Mouse (Mus musculus): Measurements from ENCODE around the gene H2al2a. TPM values are rescaled to one million over a fixed set of nuclear protein-coding genes. Genes with fewer than 3 reads are reported as not detected.
"Not testable (repeated sequence)": the region's sequence is repeated elsewhere in the genome, so short reads cannot be mapped to it uniquely, and the experiment has no call there.

Gene H2al2a
- polyA plus RNA-seq, 1 experiment from 2014 or later, result not detected

DNA sequence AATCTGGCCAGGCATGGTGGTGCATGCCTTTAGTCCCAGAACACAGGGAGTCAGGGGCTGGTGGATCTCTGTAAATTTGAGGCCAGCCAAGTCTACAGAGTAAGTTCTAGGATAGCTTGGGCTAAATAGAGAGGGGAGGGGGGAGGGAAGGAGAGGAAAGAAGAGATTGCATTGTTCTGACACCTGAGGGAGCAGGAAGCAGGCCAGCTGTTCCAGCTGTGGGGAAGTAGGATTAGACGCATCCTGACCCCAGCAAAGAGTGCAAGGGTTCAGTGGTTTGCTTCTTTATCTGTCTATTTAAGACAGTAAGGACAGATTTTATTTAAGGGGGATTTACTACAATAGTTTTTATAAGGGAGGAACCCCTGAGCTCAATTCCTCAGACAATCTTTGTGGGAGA, 26.1 kb downstream of the H2al2a start:
- no peaks in the 10 kb centered on the region for H3K9me3 ChIP-seq (replicated peaks)
- ATAC-seq (replicated peaks; ENCODE audit: low FRiP score), result no peak
- peaks cover 15% of the 10 kb centered on the region for H3K4me1 ChIP-seq
- H3K9ac ChIP-seq, result no peak overlapping the region
- peak overlapping the region; percentile 20; the same call in 1 of the 2 replicates for H3K27ac ChIP-seq
- H3K4me2 ChIP-seq, result no peak overlapping the region
- H3K4me3 ChIP-seq (replicated peaks), result no peak overlapping the region
- H3K36me3 ChIP-seq, result no peaks in the 10 kb centered on the region
- WGBS, result 27% methylated on average over 1 of the region's 1 CpGs
- H3K27me3 ChIP-seq, result no peaks in the 10 kb centered on the region

GRCm38 (mm10) chr2:17970187-17970586, 26.6 kb downstream of the H2al2a start:
- Histone ChIP-seq H3K4me3 (replicated peaks) (no peak overlapping the region), H3K27me3 (no peaks in the 10 kb centered on the region), H3K4me2 (no peak overlapping the region), H3K9ac (no peak overlapping the region), H3K36me3 (no peaks in the 10 kb centered on the region), H3K9me3 (replicated peaks) (no peaks in the 10 kb centered on the region), H3K27ac (no peak overlapping the region), H3K4me1 (peaks cover 15% of the 10 kb centered on the region)
- ATAC-seq (replicated peaks; ENCODE audit: low FRiP score), result 0 out of 2 replicates have a peak, but pooled peaks have one; percentile 57

GRCm38 (mm10) chr2:17968571-17968970, 28.2 kb downstream of the H2al2a start:
- 0 out of 2 replicates have a peak, but pooled peaks cover 4% of the 10 kb centered on the region for H3K4me1 ChIP-seq
- WGBS, result 82% methylated on average over 2 of the region's 2 CpGs
- no peak overlapping the region for H3K9ac ChIP-seq
- H3K4me3 ChIP-seq (replicated peaks), result no peak overlapping the region
- no peaks in the 10 kb centered on the region for H3K36me3 ChIP-seq
- H3K27ac ChIP-seq, result no peak overlapping the region
- no peak overlapping the region for H3K4me2 ChIP-seq
- no peak for ATAC-seq (replicated peaks; ENCODE audit: low FRiP score)
- no peaks in the 10 kb centered on the region for H3K9me3 ChIP-seq (replicated peaks)
- H3K27me3 ChIP-seq, result no peaks in the 10 kb centered on the region

DNA sequence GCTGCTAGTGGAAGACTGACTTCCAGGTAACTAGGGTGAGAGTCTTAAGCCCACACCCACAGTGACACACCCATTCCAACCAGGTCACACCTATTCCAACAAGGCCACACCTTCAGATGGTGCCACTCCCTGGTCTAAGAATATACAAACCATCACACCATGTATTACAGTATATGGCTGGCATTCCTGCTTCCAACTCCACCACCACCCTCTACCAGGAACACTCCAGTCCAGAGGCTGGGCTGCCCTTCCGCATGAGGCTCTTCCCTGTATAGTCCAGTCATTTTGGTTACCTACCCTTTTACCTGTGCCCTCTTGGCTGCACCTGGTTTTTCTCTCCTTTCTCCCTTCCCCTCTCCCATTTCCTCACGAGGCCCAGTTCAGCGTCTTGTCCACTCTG, 28.7 kb downstream of the H2al2a start:
- H3K9ac ChIP-seq; H3K4me2 ChIP-seq; ATAC-seq (replicated peaks; ENCODE audit: low FRiP score); H3K4me1 ChIP-seq; H3K27ac ChIP-seq; H3K27me3 ChIP-seq; H3K9me3 ChIP-seq (replicated peaks); H3K4me3 ChIP-seq (replicated peaks); H3K36me3 ChIP-seq: not testable (repeated sequence)
- 80% methylated on average over 3 of the region's 3 CpGs for WGBS

GRCm38 (mm10) chr2:17959501-17959900, 37.3 kb downstream of the H2al2a start:
- no peak overlapping the region for H3K9ac ChIP-seq
- WGBS, result 90% methylated on average over 1 of the region's 1 CpGs

GRCm38 (mm10) chr2:17946875-17947274, 49.9 kb downstream of the H2al2a start:
- Histone ChIP-seq H3K4me2 (no peak overlapping the region), H3K9ac (no peak overlapping the region), H3K27ac (no peak overlapping the region), H3K4me1 (no peaks in the 10 kb centered on the region), H3K36me3 (no peaks in the 10 kb centered on the region), H3K9me3 (replicated peaks) (no peaks in the 10 kb centered on the region), H3K27me3 (no peaks in the 10 kb centered on the region), H3K4me3 (replicated peaks) (no peak overlapping the region)
- 84% methylated on average over 3 of the region's 3 CpGs for WGBS
- ATAC-seq (replicated peaks; ENCODE audit: low FRiP score), result no peak

More at GRCm38 (mm10) chr2:17959501-17959900, 37.3 kb downstream of the H2al2a start:
- ATAC-seq (replicated peaks; ENCODE audit: low FRiP score), result no peak
- Histone ChIP-seq H3K27me3 (no peaks in the 10 kb centered on the region), H3K4me1 (no peaks in the 10 kb centered on the region), H3K27ac (no peak overlapping the region), H3K4me2 (no peak overlapping the region), H3K36me3 (no peaks in the 10 kb centered on the region), H3K4me3 (replicated peaks) (no peak overlapping the region), H3K9me3 (replicated peaks) (peaks cover 3% of the 10 kb centered on the region; the same call in 1 of the 2 replicates)

Other genes starting within 250 kb of the H2al2a start
- gene A930004D18Rik, start 40.8 kb upstream of the H2al2a start, polyA plus RNA-seq (2015; fragmentation: Nextera tagmentation; extraction: Ambion mirVana), result 12.0 and 15.1 TPM in 2 replicates
- gene Skida1, start 52.1 kb upstream of the H2al2a start, polyA plus RNA-seq (2015; fragmentation: Nextera tagmentation; extraction: Ambion mirVana), result 10.3 and 11.8 TPM in 2 replicates
- gene Mllt10, start 58.3 kb upstream of the H2al2a start, polyA plus RNA-seq (2015; fragmentation: Nextera tagmentation; extraction: Ambion mirVana), result 72.9 and 73.1 TPM in 2 replicates